Mouse (Mus musculus) limb, embryonic 15.5 days (tissue): ENCODE data around the gene Scyl1. TPM values are rescaled to one million over a fixed set of nuclear protein-coding genes. Genes with fewer than 3 reads are reported as not detected.
A peak's percentile ranks its signal among the peaks of the same experiment; 100 is the strongest.

Experiments
- ATAC-seq: fragments of 200-750 bp; cut with Nextera tagmentation; 2 replicates; pipeline ENCODE4 v1.8.0; 2017; ENCODE audit warnings: low read depth, moderate TSS enrichment; ENCODE audit not compliant: insufficient number of reproducible peaks, low FRiP score, low TSS enrichment
- H3K27ac ChIP-seq: fragments of 300-500 bp; sonication (generic); 2 replicates; pipeline ENCODE4 v1.5.1; 2015; ENCODE audit warnings: moderate library complexity, mild to moderate bottlenecking, inconsistent platforms
- H3K27me3 ChIP-seq: fragments of 300-500 bp; sonication (generic); 2 replicates; pipeline ENCODE4 v1.6.1; 2015; ENCODE audit warnings: inconsistent platforms
- H3K36me3 ChIP-seq: fragments of 300-500 bp; sonication (generic); 2 replicates; pipeline ENCODE4 v1.6.1; 2015; ENCODE audit warnings: inconsistent platforms
- H3K4me1 ChIP-seq: fragments of 300-500 bp; sonication (generic); 2 replicates; pipeline ENCODE4 v1.6.1; 2015; ENCODE audit warnings: inconsistent platforms
- H3K4me2 ChIP-seq: fragments of 300-500 bp; sonication (generic); 2 replicates; pipeline ENCODE4 v1.6.1; 2015; ENCODE audit warnings: mild to moderate bottlenecking, inconsistent platforms
- H3K4me3 ChIP-seq: fragments of 300-500 bp; sonication (generic); 2 replicates; pipeline ENCODE4 v1.5.1; 2015; ENCODE audit warnings: mild to moderate bottlenecking, inconsistent platforms
- H3K9ac ChIP-seq: fragments of 300-500 bp; sonication (generic); 2 replicates; pipeline ENCODE4 v1.6.1; 2015; ENCODE audit warnings: inconsistent platforms
- H3K9me3 ChIP-seq: fragments of 300-500 bp; sonication (generic); 2 replicates; pipeline ENCODE4 v1.6.1; 2016; ENCODE audit warnings: inconsistent platforms
- WGBS: fragments of 180-500 bp; shearing (Covaris S2); methylation state at CpG from one replicate; pipeline ENCODE4 v1.1.7; 2015; 5-methylcytosine and 5-hydroxymethylcytosine counted together
- polyA plus RNA-seq: library from polyadenylated mRNA; unstranded; fragments of >200 nt; fragmentation: Nextera tagmentation; extraction: Ambion mirVana; gene quantifications from 2 replicates; pipeline ENCODE4 v1.2.1, GENCODE M21; 2015

Scyl1 gene
- polyA plus RNA-seq, 1 experiment from 2014 or later = 81.6 TPM

DNA sequence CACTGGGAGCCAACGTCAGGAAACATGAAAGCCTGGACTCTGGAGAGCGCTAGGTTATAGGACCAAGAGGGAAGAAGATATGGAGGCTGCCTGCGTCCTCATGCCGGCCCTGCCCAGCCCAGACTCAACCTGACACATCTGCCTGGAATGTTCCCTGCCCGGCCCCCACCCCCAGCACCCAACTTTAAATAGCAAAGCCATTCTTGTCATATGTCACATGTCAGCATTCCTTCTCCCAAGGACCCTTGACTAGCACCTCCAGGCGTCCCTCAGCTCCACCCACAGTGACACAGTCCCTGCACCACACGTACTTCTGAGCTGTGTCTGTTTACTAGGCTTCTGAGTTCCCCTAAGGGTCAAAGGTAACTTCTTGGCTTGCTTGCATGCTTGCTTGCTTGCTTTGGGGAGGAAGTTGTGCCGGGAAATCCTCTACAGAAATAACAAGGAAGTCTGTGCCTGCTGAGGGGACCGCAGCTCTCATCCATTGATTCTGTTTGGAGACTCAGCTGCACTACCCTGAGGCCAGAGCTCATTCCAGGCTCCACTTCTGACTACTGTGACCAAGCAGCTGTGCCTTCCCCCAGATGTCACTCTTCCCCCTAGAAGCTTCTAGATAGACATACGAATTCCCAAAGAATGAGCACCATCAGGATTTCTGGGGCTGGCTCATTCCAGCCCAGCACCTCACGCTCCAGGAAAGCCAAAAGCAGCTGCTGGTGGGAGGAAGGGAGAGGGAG lies 39.1 kb upstream of the Scyl1 start:
- H3K27ac ChIP-seq = peak overlapping the region; percentile 93
- H3K9ac ChIP-seq = no peak overlapping the region
- ATAC-seq = peak; percentile 33; the same call in 1 of the 2 replicates
- no peaks in the 10 kb centered on the region for H3K27me3 ChIP-seq
- no peaks in the 10 kb centered on the region for H3K36me3 ChIP-seq
- no peaks in the 10 kb centered on the region for H3K9me3 ChIP-seq
- H3K4me2 ChIP-seq = peak overlapping the region; percentile 4; the same call in 1 of the 2 replicates
- 23% methylated on average over 11 of the region's 11 CpGs for WGBS
- H3K4me3 ChIP-seq = no peak overlapping the region
- peaks cover 74% of the 10 kb centered on the region for H3K4me1 ChIP-seq

DNA sequence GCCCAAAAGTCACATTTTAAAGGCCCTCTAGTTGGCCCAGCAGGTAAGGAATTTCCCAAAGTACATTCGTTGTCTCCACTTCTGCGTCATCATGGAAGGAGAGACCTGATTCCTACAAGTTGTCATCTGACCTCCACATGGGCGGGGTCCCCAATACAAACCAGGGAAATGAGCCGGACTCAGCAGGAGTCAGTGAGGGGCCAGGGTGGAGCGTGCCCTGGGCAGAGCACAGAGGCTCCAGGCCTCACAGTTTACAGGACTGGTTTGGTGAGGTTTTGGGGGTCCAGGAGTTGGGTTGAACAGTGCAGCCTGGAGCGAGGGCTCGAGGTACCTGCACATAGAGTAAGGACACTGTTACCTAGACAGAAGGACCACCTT lies 38.5 kb upstream of the Scyl1 start:
- Histone ChIP-seq H3K9me3 (no peaks in the 10 kb centered on the region), H3K4me3 (no peak overlapping the region), H3K27ac (peak overlapping the region; percentile 93), H3K9ac (no peak overlapping the region), H3K4me2 (peak overlapping the region; percentile 4; the same call in 1 of the 2 replicates), H3K36me3 (no peaks in the 10 kb centered on the region), H3K4me1 (peaks cover 74% of the 10 kb centered on the region), H3K27me3 (no peaks in the 10 kb centered on the region)
- ATAC-seq = no peak
- WGBS = 32% methylated on average over 7 of the region's 7 CpGs

DNA sequence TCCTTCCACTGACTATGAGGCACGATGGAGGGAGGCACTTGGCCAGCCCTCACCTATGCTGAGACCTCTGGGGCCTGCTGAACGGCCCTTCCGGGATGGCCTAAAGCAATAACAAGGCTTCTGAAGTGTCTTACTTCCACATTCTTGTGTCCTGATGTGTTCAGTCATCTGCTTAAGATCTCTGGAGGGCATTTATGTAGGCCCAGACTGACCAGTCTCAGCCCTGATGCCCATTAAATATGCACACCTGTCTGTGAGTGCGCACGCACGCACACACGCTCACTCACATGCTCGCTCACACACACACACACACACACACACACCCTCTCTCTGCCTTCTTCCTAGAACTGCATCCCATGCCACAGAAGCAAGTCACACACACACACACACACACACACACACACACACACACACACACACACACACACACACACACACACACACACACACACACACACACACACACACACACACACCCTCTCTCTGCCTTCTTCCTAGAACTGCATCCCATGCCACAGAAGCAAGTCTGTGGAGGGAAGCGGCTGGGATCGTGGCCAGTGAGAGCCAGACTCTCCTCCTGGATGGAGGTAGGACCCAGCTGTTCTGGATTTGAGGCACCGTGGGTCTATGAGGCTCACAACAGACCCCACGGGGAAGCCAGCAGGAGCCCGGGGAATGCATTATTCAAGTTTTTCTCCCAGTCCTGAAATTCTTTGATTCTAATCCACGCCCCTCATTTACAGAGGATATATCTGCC lies 37.9 kb upstream of the Scyl1 start:
- WGBS = 50% methylated on average over 14 of the region's 14 CpGs
- H3K36me3 ChIP-seq = no peaks in the 10 kb centered on the region
- H3K4me2 ChIP-seq = 0 out of 2 replicates have a peak overlapping the region, but pooled peaks have one; percentile 4
- peaks cover 74% of the 10 kb centered on the region for H3K4me1 ChIP-seq
- H3K27ac ChIP-seq = peak overlapping the region; percentile 93
- no peak for ATAC-seq
- H3K9me3 ChIP-seq = no peaks in the 10 kb centered on the region
- no peak overlapping the region for H3K4me3 ChIP-seq
- H3K27me3 ChIP-seq = no peaks in the 10 kb centered on the region
- H3K9ac ChIP-seq = no peak overlapping the region

DNA sequence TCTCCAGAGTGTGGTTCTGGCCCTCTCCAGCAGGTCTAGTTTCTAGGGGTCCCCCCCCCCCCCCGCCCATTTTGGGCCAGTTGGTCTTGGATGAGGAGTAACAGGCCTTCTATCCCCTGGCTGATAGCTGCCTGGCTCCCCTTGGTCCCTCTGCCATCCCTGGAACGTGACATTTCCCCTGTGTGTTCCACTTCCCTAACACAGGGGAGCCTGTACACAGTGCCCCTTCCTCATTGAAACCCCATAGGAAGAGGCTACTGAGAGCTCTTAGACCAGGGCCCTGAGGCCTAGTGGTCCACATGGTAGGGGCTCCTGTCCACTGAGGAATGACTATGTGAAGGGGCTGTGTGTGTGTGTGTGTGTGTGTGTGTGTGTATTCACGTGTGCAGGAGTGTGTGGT lies 36.5 kb upstream of the Scyl1 start:
- ATAC-seq = no peak
- no peak overlapping the region for H3K27ac ChIP-seq
- H3K9me3 ChIP-seq = no peaks in the 10 kb centered on the region
- no peaks in the 10 kb centered on the region for H3K36me3 ChIP-seq
- 57% methylated on average over 3 of the region's 3 CpGs for WGBS
- H3K4me2 ChIP-seq = no peak overlapping the region
- H3K27me3 ChIP-seq = no peaks in the 10 kb centered on the region
- peaks cover 73% of the 10 kb centered on the region for H3K4me1 ChIP-seq
- H3K4me3 ChIP-seq = no peak overlapping the region
- H3K9ac ChIP-seq = no peak overlapping the region

DNA sequence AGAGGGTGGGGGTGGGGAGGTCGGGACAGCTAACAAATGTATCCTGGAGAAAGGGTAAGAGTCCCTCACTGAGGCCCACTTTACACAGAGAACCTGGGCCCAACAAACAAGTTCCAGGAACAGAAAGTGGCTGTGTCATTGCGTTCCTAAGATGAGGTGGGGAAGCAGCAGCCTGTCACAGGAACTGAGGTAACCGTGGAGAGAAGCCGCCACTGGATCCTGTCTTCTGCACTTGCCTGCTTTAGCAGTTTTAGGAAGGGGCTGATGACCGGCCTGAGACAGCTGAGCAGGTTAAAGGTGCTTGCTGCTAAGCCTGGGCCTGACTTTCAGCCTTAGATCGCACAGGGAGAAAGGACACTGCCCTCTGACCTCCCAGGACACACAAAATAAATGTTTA lies 35.6 kb upstream of the Scyl1 start:
- Histone ChIP-seq H3K4me1 (peaks cover 64% of the 10 kb centered on the region), H3K27me3 (no peaks in the 10 kb centered on the region), H3K9me3 (no peaks in the 10 kb centered on the region), H3K36me3 (no peaks in the 10 kb centered on the region), H3K4me2 (no peak overlapping the region), H3K4me3 (no peak overlapping the region), H3K27ac (peak overlapping the region; percentile 76), H3K9ac (no peak overlapping the region)
- 45% methylated on average over 6 of the region's 6 CpGs for WGBS
- no peak for ATAC-seq

DNA sequence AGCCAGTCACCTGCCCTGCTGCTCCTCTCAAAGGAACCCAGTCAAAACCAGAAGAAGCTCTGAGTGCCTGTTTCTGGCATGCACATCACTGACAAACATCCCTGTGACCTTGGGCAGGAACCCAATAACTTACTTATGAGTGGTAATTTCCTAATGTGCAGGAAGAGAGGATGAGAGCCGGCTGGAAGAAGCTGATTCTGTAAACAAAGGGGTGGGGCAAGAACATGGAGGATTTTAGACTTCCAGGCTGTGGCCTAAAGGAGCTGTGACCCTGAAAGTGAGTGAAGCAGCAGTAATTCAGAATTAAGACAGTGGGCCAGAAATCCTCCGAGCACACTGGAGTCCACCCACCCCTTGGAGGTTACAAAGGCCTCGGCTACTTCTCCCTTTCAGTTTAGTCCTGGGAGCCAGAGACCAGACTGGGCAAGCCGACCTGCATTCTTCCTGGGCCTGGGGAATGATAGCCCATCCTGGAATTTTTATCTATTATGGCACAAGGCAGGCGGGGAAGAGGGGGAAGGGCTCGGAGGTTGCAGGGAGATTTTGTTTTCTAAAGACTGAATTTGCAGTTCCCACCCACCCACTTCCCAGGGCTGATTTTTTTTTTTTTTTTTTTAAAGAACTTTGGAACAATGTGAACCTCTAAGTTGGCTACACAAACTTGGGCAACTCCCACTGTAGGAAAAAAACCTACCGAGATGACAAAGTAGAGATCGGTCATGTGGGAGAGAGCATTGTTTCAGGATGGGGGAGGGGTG lies 35.0 kb upstream of the Scyl1 start:
- no peak for ATAC-seq
- Histone ChIP-seq H3K36me3 (no peaks in the 10 kb centered on the region), H3K27ac (peak overlapping the region; percentile 76), H3K27me3 (no peaks in the 10 kb centered on the region), H3K9me3 (no peaks in the 10 kb centered on the region), H3K4me1 (peaks cover 58% of the 10 kb centered on the region), H3K4me3 (no peak overlapping the region), H3K9ac (no peak overlapping the region), H3K4me2 (no peak overlapping the region)
- WGBS = 16% methylated on average over 8 of the region's 8 CpGs

DNA sequence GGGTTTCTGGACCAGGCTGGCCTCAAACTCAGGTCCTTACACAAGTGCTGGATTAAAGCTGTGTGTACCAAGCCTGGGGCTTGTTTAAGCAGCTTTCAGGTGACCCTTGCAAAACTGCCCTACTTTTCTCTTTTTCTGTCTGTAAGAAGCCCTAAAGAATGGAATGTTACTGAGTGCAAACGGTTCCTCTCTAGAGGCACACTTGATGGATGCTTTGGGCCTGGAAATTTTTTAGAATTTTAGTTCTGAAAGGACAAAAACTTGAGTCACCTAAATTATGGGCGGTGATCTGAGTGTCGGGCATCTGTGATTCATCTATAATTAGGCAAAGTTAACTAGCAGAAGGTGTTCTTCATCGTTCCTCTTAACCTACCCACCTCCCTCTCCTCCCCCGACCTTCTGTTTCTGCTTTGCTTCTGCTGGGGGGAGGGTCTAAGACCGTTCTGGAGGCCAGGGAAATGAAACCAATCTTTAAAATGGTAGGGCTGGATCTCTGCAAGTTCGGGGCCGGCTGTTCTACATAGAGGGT lies 33.2 kb upstream of the Scyl1 start:
- WGBS = 14% methylated on average over 8 of the region's 8 CpGs

DNA sequence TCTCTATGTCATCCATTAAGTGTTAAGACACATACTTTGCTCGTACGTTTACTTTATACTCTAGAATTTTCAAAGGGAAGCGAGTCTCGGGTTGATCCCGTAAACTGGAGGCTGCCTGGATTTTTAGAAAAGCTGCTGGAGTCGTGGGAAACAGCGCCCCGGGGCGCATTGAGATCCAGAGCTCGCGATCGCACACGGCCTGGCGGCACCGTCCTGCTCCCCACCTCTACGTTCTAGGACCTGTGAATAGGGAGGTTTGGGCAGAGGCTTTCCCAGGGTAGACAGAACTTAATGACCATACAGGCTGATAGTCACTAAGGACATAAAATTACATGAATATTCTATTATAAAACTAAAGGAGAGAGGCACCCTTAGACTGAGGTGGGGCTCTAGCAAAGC lies 32.7 kb upstream of the Scyl1 start:
- no peaks in the 10 kb centered on the region for H3K9me3 ChIP-seq
- H3K36me3 ChIP-seq = no peaks in the 10 kb centered on the region
- peaks cover 36% of the 10 kb centered on the region for H3K4me1 ChIP-seq
- H3K27me3 ChIP-seq = no peaks in the 10 kb centered on the region
- H3K9ac ChIP-seq = peak overlapping the region; percentile 33
- ATAC-seq = no peak
- peak overlapping the region; percentile 40 for H3K4me2 ChIP-seq
- H3K27ac ChIP-seq = peak overlapping the region; percentile 100
- under 1% methylated on average over 16 of the region's 16 CpGs for WGBS
- peak overlapping the region; percentile 72 for H3K4me3 ChIP-seq

More for the DNA sequence above, 33.2 kb upstream of the Scyl1 start:
- H3K27me3 ChIP-seq = no peaks in the 10 kb centered on the region
- peaks cover 40% of the 10 kb centered on the region for H3K4me1 ChIP-seq
- H3K4me3 ChIP-seq = no peak overlapping the region
- peak overlapping the region; percentile 100 for H3K27ac ChIP-seq
- H3K9me3 ChIP-seq = no peaks in the 10 kb centered on the region
- no peaks in the 10 kb centered on the region for H3K36me3 ChIP-seq
- peak overlapping the region; percentile 33; the same call in 1 of the 2 replicates for H3K9ac ChIP-seq
- peak overlapping the region; percentile 40 for H3K4me2 ChIP-seq
- no peak for ATAC-seq

DNA sequence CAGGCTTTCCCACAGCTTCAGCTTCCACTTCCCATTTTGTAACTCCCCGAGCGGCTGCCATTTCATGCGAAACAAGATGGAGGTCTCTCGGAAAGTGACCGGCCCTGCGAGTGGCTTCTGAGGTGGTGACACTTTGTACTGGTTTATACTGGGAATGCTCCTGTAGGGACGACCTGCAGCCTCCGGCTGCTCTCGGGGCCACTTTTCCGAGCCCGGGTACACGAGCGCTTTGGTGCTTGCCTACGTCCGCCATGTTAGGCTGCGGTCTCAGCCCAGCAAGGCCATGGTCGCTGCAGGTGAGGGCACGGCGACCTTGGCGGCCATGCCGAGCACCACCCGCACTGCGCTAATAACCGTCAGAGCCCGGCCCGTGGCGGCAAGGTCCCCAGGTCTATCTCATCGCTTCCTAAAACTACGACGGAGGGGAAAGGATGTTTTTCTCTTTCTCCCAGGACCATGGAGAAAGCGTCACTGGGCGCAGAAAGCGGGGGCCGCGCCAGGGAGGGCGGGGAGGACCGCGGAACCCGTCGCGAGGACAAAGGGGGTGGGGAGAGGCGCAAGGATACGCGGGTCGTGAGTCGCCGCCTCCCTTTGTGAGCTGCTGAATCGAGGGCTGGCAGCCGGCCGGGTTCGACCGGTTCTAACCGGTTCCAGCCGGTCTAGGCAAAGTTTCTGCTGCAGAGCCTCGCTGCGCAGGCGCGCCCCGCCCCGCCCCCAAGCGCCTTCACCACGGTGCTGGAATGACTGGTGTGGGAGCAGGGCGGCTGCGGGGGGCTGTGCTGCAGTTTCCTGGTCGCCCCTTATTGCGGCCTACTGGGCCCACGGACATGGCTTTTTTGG lies 32.0 kb upstream of the Scyl1 start:
- WGBS = under 1% methylated on average over 66 of the region's 67 CpGs
- Histone ChIP-seq H3K36me3 (0 out of 2 replicates have a peak, but pooled peaks cover 4% of the 10 kb centered on the region), H3K9ac (peak overlapping the region; percentile 60), H3K27me3 (no peaks in the 10 kb centered on the region), H3K4me2 (peak overlapping the region; percentile 67), H3K4me1 (peaks cover 30% of the 10 kb centered on the region), H3K9me3 (no peaks in the 10 kb centered on the region), H3K27ac (peak overlapping the region; percentile 100), H3K4me3 (peak overlapping the region; percentile 72)
- ATAC-seq = peak; percentile 96

DNA sequence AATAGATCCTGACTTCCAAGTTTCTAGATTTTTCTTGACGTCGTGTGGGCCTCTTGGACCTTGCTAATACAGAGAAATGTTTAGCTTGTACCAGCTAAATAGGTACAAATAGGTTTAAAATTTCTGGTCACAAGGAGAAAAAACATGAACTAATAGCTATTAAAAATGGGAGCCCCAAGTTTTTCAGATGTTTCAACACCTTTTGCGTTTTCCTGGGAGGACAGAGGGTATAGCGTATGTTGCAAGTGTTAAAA lies 31.5 kb upstream of the Scyl1 start:
- peaks cover 8% of the 10 kb centered on the region; the same call in 1 of the 2 replicates for H3K36me3 ChIP-seq
- no peaks in the 10 kb centered on the region for H3K27me3 ChIP-seq
- peak overlapping the region; percentile 72 for H3K4me3 ChIP-seq
- under 1% methylated on average over 4 of the region's 4 CpGs for WGBS
- peak overlapping the region; percentile 100 for H3K27ac ChIP-seq
- peaks cover 30% of the 10 kb centered on the region for H3K4me1 ChIP-seq
- peak overlapping the region; percentile 60 for H3K9ac ChIP-seq
- ATAC-seq = no peak
- no peaks in the 10 kb centered on the region for H3K9me3 ChIP-seq
- H3K4me2 ChIP-seq = peak overlapping the region; percentile 67
